Mouse (Mus musculus): ENCODE results near the gene Lamc1.

Gene Lamc1

GRCm38 (mm10) chr1:153265579-153265978 is 67.0 kb downstream of the Lamc1 start:
- DNase-seq (ENCODE audit: low spot score in 2 of 2): no peak

DNA sequence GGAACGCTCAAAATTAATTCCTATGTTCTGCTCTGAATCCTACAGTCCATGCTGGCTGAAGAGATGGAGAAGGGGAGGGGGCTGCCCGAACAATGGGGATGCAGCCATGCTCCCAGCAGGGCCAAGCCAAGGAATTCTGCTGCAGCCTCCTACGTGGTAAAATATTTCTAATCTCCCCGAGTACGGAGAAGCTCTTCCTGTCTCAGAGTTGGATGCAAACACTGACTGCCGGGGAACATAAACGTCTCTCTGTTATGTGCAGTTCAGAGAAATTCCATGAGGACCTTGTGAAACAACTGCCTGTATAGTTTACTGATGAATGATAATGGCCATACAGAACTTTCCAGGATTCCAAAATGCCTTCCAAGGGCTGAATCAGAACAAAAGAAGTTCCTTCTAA is 67.5 kb downstream of the Lamc1 start:
- DNase-seq (ENCODE audit: low spot score in 2 of 2): no peak

- no peak for DNase-seq (ENCODE audit: low spot score in 2 of 2)
Measured at GRCm38 (mm10) chr1:153259752-153260300, 72.8 kb downstream of the Lamc1 start.

- DNase-seq (ENCODE audit: low spot score in 2 of 2): no peak
Measured at GRCm38 (mm10) chr1:153252540-153253210, 79.9 kb downstream of the Lamc1 start.

- no peak for DNase-seq (ENCODE audit: low spot score in 2 of 2)
Measured at GRCm38 (mm10) chr1:153251590-153252206, 80.9 kb downstream of the Lamc1 start.

GRCm38 (mm10) chr1:153241346-153241745 is 91.2 kb downstream of the Lamc1 start:
- DNase-seq (ENCODE audit: low spot score in 2 of 2): no peak

DNA sequence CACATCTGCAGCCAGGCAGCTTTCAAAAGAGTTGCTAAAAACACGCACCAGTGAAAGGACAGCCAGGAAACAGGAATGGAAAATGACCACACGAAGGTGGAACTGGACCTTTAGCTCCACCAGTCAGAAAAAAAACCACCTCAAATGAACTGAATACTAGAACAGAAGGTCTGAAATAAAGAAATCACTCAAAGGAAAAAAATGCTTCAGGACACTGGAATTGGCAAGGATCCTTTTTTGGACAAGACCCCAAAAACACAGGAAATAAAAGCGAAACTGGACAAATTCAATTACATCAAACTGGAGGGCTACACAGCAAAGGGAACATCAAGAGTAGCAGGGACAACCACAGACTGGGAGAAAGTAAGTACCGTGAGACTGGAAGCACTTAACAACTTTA is 97.0 kb downstream of the Lamc1 start:
- no peak for DNase-seq (ENCODE audit: low spot score in 2 of 2)

GRCm38 (mm10) chr1:153231681-153232080 is 100.9 kb downstream of the Lamc1 start:
- DNase-seq (ENCODE audit: low spot score in 2 of 2): no peak

DNA sequence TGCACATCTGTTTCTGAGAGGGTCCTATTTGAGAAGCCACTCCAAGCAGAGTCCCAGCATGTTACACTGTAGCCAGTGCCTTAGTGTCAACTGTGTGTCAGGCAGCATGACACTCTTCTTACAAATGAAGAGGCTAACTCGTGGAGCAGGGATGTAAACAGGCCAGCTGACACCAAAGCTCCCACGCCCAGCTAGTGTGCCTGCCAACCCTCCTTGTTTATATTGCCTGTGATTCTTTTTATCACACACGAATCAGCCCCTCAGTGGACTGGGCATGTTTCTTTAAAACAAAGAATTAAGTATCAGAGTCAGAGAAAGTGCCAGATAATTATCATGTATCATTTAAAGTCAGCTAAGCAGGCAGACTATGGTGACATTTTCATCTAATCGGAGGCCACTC is 104.7 kb downstream of the Lamc1 start:
- DNase-seq (ENCODE audit: low spot score in 2 of 2): no peak

DNA sequence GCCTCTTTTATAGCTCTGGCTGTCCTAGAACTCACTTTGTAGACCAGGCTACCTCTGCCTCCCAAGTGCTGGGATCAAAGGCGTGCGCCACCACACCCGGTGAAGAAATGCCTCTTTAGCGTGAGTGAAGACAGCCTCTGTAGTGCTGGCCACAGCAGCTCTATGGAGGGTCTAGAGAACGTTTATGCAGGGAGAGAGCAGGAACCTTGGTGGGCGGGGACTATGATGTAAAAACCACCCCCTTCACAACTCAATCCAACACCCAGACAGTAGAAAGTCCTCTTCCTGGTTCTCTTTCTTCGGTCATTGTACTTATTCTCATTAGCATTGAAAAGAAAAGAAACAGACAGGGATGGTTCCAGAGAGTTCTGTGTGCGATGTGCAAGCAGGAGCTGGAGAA is 105.5 kb downstream of the Lamc1 start:
- DNase-seq (ENCODE audit: low spot score in 2 of 2): no peak

- no peak for DNase-seq (ENCODE audit: low spot score in 2 of 2)
Measured at GRCm38 (mm10) chr1:153225786-153226725, 106.5 kb downstream of the Lamc1 start.

DNA sequence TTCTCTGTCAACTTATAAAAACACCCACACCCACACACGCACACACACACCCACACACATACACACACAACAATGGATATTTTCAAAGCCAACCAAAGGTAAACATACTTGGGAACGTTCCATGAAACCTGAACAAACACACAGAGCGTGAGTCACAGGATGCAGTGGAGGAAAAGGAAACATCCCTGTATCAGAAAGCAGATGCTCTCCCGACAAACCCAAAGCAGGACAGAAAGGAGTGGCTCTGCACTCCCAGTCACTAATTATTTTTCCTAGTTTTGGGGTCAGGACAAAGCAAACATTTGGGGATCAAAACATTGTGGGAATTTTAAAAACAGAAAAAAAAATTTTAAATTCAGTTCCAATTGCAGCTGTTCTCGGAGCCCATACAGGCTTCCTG is 108.3 kb downstream of the Lamc1 start:
- DNase-seq (ENCODE audit: low spot score in 2 of 2): no peak

DNA sequence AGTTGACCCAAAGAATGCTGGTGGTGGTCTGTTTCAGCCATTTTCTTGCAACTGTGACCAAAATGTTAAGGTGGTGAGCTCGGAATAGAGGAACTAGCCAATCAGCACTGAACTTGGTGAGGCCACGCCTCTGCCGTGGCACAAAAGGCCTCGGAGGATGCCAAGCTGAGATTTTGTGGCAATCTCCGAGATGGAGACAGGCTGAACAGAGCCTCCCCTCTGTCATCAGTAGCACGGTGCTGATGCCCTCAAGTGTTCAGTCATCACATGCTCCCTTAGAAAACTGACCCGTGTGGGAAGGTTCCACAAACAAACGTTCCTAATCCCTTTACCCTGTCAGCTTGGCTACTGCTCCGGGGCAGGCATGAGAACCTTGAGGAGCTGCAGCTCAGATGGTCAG is 113.2 kb downstream of the Lamc1 start:
- no peak for DNase-seq (ENCODE audit: low spot score in 2 of 2)

DNA sequence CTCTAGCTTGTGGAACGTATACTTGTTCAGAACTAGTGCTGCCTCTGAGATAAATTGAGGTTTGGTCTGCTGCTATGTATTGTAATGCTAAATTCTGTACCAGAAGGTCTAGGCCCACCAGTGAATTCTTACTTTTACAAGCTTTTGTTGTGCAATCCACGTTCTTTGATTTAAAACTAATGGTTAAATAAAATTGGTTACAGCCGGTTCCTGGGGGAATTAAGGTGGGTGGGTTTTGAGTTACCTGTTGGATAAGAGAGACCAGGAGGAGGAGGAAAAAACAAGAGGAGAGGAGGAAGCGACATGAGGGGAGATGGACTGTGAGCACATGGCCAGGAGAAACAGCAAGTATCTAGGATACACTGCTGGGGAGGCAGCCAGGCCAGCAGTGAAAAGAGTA is 116.1 kb downstream of the Lamc1 start:
- no peak for DNase-seq (ENCODE audit: low spot score in 2 of 2)

DNA sequence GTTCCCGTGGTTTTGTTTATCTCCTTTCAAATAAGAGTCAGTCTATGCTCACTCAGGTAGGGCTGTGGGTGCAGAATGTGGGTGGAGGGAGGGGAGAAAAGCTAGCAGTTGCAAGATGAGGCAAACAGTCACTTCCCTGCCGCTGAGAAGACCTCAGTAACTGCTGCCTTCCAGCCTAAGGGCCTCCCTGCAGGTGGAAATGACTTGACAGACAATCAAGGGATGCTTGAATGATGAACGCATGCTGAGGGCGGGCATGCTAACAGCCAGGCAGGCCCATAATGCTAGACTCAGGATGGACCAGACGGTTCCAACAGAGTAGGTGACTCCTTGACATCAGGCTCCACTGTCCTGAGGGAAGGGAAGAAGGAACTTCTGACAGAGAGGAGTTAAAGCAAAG is 116.9 kb downstream of the Lamc1 start:
- no peak for DNase-seq (ENCODE audit: low spot score in 2 of 2)

DNA sequence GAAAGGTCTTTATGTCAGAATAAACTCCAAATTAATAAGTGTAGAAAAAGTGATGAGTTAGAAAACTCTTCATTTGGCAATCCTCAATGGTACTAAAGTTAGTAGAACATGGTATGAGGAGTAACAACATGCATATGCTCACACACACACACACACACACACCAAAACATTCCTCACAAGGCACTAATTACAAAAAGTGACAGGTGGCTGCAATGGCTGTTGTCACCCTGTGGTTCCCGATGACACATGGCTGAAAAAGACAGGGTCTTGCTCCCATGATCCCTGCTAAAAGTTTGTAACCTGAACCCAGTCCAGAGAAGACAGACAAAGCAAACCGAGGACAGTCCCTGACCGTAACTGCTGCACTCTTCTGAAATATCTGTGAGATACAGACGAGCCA is 121.6 kb downstream of the Lamc1 start:
- no peak for DNase-seq (ENCODE audit: low spot score in 2 of 2)

- no peak for DNase-seq (ENCODE audit: low spot score in 2 of 2)
Measured at GRCm38 (mm10) chr1:153210198-153210597, 122.4 kb downstream of the Lamc1 start.

- DNase-seq (ENCODE audit: low spot score in 2 of 2): no peak
Measured at GRCm38 (mm10) chr1:153202195-153202594, 130.4 kb downstream of the Lamc1 start.

- no peak for DNase-seq (ENCODE audit: low spot score in 2 of 2)
Measured at GRCm38 (mm10) chr1:153201448-153201847, 131.1 kb downstream of the Lamc1 start.

GRCm38 (mm10) chr1:153197316-153197850 is 135.2 kb downstream of the Lamc1 start:
- DNase-seq (ENCODE audit: low spot score in 2 of 2): no peak

DNA sequence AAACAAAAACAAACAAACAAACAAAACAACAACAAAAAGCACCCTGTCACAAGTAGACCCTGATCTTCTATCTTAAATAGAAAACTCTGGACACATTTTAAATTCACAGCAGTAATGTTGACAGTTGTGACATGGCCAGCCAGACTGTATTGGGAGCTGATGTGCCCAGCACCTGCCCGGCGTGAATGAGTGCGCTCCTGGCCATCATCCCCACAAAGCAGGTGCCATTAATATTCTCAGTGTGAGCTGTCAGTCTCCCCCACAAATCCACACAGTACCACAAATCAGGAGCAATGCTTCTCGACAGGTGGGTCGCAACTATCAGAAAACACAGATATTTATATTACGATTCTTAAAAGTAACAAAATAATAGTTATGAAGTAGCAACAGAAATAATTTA is 139.6 kb downstream of the Lamc1 start:
- DNase-seq (ENCODE audit: low spot score in 2 of 2): no peak

DNA sequence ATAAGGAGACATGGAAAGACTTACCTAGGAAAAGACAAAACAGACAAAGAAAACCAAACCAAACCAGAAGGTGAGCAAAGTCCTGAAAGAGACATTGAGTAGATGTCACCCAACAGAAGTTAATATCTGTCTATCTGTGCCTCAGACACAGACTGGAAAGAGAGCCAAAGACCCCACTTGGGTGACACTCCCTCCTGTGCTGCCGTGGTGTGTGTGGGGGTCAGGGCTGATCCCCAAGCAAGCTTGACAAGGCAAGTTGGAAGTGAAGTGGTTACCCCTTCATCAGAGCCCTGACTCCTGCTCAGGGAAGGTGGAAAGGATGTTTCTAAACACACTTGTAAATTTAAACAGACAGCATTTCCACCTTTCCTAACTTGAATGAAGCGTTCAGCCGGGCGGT is 140.2 kb downstream of the Lamc1 start:
- DNase-seq (ENCODE audit: low spot score in 2 of 2): no peak
